Mouse (Mus musculus): ENCODE results near the gene Nfat5. TPM values are rescaled to one million over a fixed set of nuclear protein-coding genes. Genes with fewer than 3 reads are reported as not detected.

Nfat5 gene
- polyA plus RNA-seq, 1 experiment from 2014 or later: 21.4 TPM

DNA sequence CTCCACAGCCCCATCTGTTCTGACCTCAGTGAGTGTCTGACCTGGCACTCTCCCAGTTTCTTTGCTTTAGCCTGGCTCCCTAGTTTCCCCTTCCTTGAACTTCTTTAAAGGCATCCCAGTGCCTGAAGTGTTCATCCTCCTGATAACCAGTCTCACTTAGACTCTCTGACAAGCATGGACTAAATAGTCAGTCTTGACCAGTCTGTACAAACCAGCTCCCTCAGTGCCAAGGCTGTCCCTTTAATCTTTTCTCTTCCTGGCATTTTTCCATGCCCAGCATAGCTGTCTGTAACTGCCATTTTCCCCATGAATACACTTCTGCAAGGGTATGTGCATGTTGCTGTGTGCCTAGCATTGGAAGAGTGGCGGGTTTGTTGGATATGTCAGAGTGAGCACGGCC, 91.8 kb downstream of the Nfat5 start:
- H3K27me3 ChIP-seq: no peaks in the 10 kb centered on the region
- no peak overlapping the region for H3K9ac ChIP-seq
- ATAC-seq (ENCODE audit: low FRiP score, low read depth): no peak
- no peak overlapping the region for H3K4me3 ChIP-seq
- 78% methylated on average over 2 of the region's 2 CpGs for WGBS
- no peaks in the 10 kb centered on the region for H3K9me3 ChIP-seq
- H3K4me1 ChIP-seq: peaks cover 25% of the 10 kb centered on the region
- H3K4me2 ChIP-seq (replicated peaks): no peak overlapping the region
- no peak overlapping the region for H3K27ac ChIP-seq
- H3K36me3 ChIP-seq: peaks cover 9% of the 10 kb centered on the region

DNA sequence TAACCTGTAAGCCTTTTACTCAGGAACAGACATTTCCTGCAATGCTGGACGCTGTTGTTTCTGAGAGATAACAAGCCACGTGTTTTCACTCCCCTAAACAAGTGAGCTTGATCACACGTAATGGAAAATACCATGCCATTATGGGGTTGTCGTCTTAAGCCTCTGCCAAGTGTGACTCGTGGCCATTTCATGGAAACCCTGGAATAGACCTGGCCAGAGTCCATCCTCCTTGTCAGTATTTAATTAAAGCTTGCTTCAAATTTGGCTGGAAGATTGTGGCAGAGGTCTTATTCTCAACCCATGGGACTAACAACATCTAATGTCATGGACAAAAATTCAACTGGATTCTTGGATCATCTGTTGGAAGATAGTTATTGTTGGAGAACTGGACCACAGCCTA, 92.9 kb downstream of the Nfat5 start:
- Histone ChIP-seq H3K4me2 (replicated peaks) (no peak overlapping the region), H3K9ac (no peak overlapping the region), H3K36me3 (no peaks in the 10 kb centered on the region), H3K4me1 (peaks cover 25% of the 10 kb centered on the region), H3K9me3 (no peaks in the 10 kb centered on the region), H3K27ac (no peak overlapping the region), H3K27me3 (no peaks in the 10 kb centered on the region), H3K4me3 (no peak overlapping the region)
- ATAC-seq (ENCODE audit: low FRiP score, low read depth): no peak
- 42% methylated on average over 5 of the region's 5 CpGs for WGBS

- ATAC-seq (ENCODE audit: low FRiP score, low read depth): no peak
- whole genome bisulfite sequencing: 23% methylated on average over 3 of the region's 3 CpGs
- H3K4me1 ChIP-seq: peaks cover 25% of the 10 kb centered on the region
Observed at GRCm38 (mm10) chr8:107386642-107387041, 93.4 kb downstream of the Nfat5 start.

DNA sequence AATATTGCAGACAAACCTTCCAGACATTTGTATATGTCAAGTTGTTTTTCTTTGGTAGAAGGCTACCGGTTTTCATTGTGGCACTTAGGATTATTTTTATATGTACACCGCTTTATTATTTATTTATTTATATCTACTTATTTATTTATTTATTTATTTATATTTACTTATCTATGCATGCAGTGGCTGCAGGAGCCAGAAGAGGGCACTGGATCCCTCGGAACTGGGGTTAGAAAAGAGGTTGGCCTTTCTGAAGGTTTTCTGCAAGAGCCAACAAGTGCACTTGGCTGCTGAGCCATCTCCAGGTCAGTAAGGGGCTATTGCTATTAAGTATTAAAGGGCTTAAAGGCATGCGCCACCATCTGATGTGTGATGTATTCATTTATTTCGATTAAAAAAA, 94.6 kb downstream of the Nfat5 start:
- Histone ChIP-seq H3K9ac (no peak overlapping the region), H3K27ac (no peak overlapping the region), H3K4me3 (no peak overlapping the region), H3K4me1 (peaks cover 25% of the 10 kb centered on the region), H3K27me3 (no peaks in the 10 kb centered on the region), H3K36me3 (no peaks in the 10 kb centered on the region), H3K9me3 (no peaks in the 10 kb centered on the region), H3K4me2 (replicated peaks) (no peak overlapping the region; the same call in 1 of the 2 replicates)
- WGBS: 52% methylated on average over 5 of the region's 5 CpGs
- ATAC-seq (ENCODE audit: low FRiP score, low read depth): no peak

More at GRCm38 (mm10) chr8:107386642-107387041, 93.4 kb downstream of the Nfat5 start:
- H3K27ac ChIP-seq: no peak overlapping the region
- no peak overlapping the region for H3K4me2 ChIP-seq (replicated peaks)
- no peak overlapping the region for H3K4me3 ChIP-seq
- no peaks in the 10 kb centered on the region for H3K36me3 ChIP-seq
- no peaks in the 10 kb centered on the region for H3K9me3 ChIP-seq
- H3K9ac ChIP-seq: no peak overlapping the region
- no peaks in the 10 kb centered on the region for H3K27me3 ChIP-seq

GRCm38 (mm10) chr8:107389557-107389956, 96.3 kb downstream of the Nfat5 start:
- Histone ChIP-seq H3K27ac (no peak overlapping the region), H3K4me2 (replicated peaks) (no peak overlapping the region), H3K9me3 (no peaks in the 10 kb centered on the region), H3K4me1 (peaks cover 25% of the 10 kb centered on the region), H3K36me3 (no peaks in the 10 kb centered on the region), H3K9ac (no peak overlapping the region), H3K4me3 (no peak overlapping the region), H3K27me3 (no peaks in the 10 kb centered on the region)
- WGBS: 63% methylated on average over 8 of the region's 8 CpGs
- ATAC-seq (ENCODE audit: low FRiP score, low read depth): no peak

DNA sequence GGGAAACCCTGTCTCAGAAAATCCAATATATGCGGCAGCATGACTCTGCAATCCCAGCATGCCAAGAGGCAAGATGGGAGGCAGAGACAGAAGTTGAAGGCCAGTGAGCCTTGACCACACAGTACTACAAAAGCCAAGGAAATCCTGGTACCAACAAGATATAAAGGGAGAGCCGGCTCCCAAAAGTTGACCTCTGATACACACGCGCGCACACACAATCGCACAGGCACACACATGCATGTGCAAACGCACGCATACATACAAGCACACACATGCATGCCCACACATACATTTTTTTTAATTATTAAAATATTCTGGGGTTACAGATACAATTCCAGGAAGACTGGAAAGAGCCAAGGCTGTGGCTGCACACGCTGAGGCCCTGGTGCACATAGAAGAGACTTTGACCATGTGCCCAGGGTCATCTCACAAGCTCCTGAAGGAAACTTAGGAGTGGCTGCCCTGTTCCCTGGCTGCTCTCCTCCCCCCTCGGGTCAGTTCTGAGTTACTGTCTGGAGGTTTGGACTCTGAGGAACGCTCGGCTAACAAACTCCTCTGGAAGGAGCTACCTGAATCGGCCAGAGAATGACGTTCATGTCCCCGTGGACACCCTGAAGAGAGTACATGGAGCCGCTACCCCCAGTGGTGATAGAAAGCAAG, 97.3 kb downstream of the Nfat5 start:
- Histone ChIP-seq H3K9me3 (no peaks in the 10 kb centered on the region), H3K9ac (no peak overlapping the region), H3K4me1 (peaks cover 25% of the 10 kb centered on the region), H3K4me3 (no peak overlapping the region), H3K27me3 (no peaks in the 10 kb centered on the region), H3K36me3 (no peaks in the 10 kb centered on the region), H3K27ac (no peak overlapping the region), H3K4me2 (replicated peaks) (no peak overlapping the region)
- no peak for ATAC-seq (ENCODE audit: low FRiP score, low read depth)
- 94% methylated on average over 16 of the region's 16 CpGs for WGBS

GRCm38 (mm10) chr8:107391136-107391516, 97.9 kb downstream of the Nfat5 start:
- 73% methylated on average over 4 of the region's 4 CpGs for WGBS
- Histone ChIP-seq H3K9me3 (no peaks in the 10 kb centered on the region), H3K36me3 (no peaks in the 10 kb centered on the region), H3K9ac (no peak overlapping the region), H3K4me2 (replicated peaks) (no peak overlapping the region), H3K4me1 (peaks cover 26% of the 10 kb centered on the region), H3K27me3 (no peaks in the 10 kb centered on the region), H3K27ac (no peak overlapping the region), H3K4me3 (no peak overlapping the region)
- ATAC-seq (ENCODE audit: low FRiP score, low read depth): no peak

GRCm38 (mm10) chr8:107395397-107395796, 102.1 kb downstream of the Nfat5 start:
- H3K4me2 ChIP-seq (replicated peaks): no peak overlapping the region
- ATAC-seq (ENCODE audit: low FRiP score, low read depth): no peak
- H3K4me3 ChIP-seq: no peak overlapping the region
- no peak overlapping the region for H3K27ac ChIP-seq
- H3K9me3 ChIP-seq: no peaks in the 10 kb centered on the region
- peaks cover 35% of the 10 kb centered on the region for H3K4me1 ChIP-seq
- no peaks in the 10 kb centered on the region for H3K27me3 ChIP-seq
- no peak overlapping the region for H3K9ac ChIP-seq
- no peaks in the 10 kb centered on the region for H3K36me3 ChIP-seq

- Histone ChIP-seq H3K4me3 (no peak overlapping the region), H3K27me3 (no peaks in the 10 kb centered on the region), H3K27ac (peak overlapping the region; percentile 34; the same call in 1 of the 2 replicates), H3K9me3 (no peaks in the 10 kb centered on the region), H3K4me1 (peaks cover 35% of the 10 kb centered on the region), H3K4me2 (replicated peaks) (no peak overlapping the region), H3K36me3 (no peaks in the 10 kb centered on the region), H3K9ac (no peak overlapping the region)
- WGBS: 41% methylated on average over 10 of the region's 10 CpGs
- 0 out of 2 replicates have a peak, but pooled peaks have one; percentile 33 for ATAC-seq (ENCODE audit: low FRiP score, low read depth)
Observed at GRCm38 (mm10) chr8:107396106-107396670, 102.9 kb downstream of the Nfat5 start.

- 13% methylated on average over 12 of the region's 12 CpGs for WGBS
- 0 out of 2 replicates have a peak, but pooled peaks have one; percentile 41 for ATAC-seq (ENCODE audit: low FRiP score, low read depth)
- Histone ChIP-seq H3K9me3 (no peaks in the 10 kb centered on the region), H3K36me3 (no peaks in the 10 kb centered on the region), H3K4me1 (peaks cover 48% of the 10 kb centered on the region), H3K4me2 (replicated peaks) (0 out of 2 replicates have a peak overlapping the region, but pooled peaks have one; percentile 14), H3K27me3 (no peaks in the 10 kb centered on the region), H3K27ac (peak overlapping the region; percentile 52; the same call in 1 of the 2 replicates), H3K9ac (no peak overlapping the region), H3K4me3 (no peak overlapping the region)
Observed at GRCm38 (mm10) chr8:107397665-107398064, 104.4 kb downstream of the Nfat5 start.

GRCm38 (mm10) chr8:107399495-107399894, 106.2 kb downstream of the Nfat5 start:
- no peaks in the 10 kb centered on the region for H3K27me3 ChIP-seq
- H3K4me3 ChIP-seq: no peak overlapping the region
- H3K4me1 ChIP-seq: peaks cover 57% of the 10 kb centered on the region
- no peak overlapping the region for H3K9ac ChIP-seq
- H3K36me3 ChIP-seq: no peaks in the 10 kb centered on the region
- no peak overlapping the region for H3K4me2 ChIP-seq (replicated peaks)
- H3K9me3 ChIP-seq: no peaks in the 10 kb centered on the region
- H3K27ac ChIP-seq: no peak overlapping the region
- ATAC-seq (ENCODE audit: low FRiP score, low read depth): no peak
- 20% methylated on average over 9 of the region's 9 CpGs for WGBS

GRCm38 (mm10) chr8:107401866-107402265, 108.6 kb downstream of the Nfat5 start:
- Histone ChIP-seq H3K36me3 (no peaks in the 10 kb centered on the region), H3K4me2 (replicated peaks) (peak overlapping the region; percentile 70), H3K27ac (peak overlapping the region; percentile 85), H3K27me3 (no peaks in the 10 kb centered on the region), H3K9ac (no peak overlapping the region), H3K4me1 (peaks cover 47% of the 10 kb centered on the region), H3K9me3 (no peaks in the 10 kb centered on the region), H3K4me3 (no peak overlapping the region; the same call in 1 of the 2 replicates)
- no peak for ATAC-seq (ENCODE audit: low FRiP score, low read depth)
- 64% methylated on average over 5 of the region's 5 CpGs for WGBS

Measured in limb, embryonic 13.5 days (tissue).